Mouse (Mus musculus) stomach, embryonic 14.5 days (tissue): ENCODE data around the gene Syt13. TPM values are rescaled to one million over a fixed set of nuclear protein-coding genes. Genes with fewer than 3 reads are reported as not detected.

Experiments
- ATAC-seq: fragments of 200-750 bp; cut with Nextera tagmentation; 2 replicates; pipeline ENCODE4 v1.8.0; 2017; ENCODE audit warnings: low read depth, moderate TSS enrichment; ENCODE audit not compliant: insufficient number of reproducible peaks, insufficient read depth, low FRiP score
- H3K27ac ChIP-seq: fragments of 300-500 bp; sonication (generic); 2 replicates; pipeline ENCODE4 v1.5.1; 2014; ENCODE audit warnings: mild to moderate bottlenecking, low read length, moderate library complexity, mixed read lengths
- H3K27me3 ChIP-seq: fragments of 300-500 bp; sonication (generic); 2 replicates; pipeline ENCODE4 v1.6.1; 2014; ENCODE audit warnings: low read length, control low read depth, mixed read lengths; ENCODE audit not compliant: control insufficient read depth, insufficient read depth
- H3K36me3 ChIP-seq: fragments of 300-500 bp; sonication (generic); 2 replicates; pipeline ENCODE4 v1.6.1; 2014; ENCODE audit warnings: mild to moderate bottlenecking, control low read depth, low read length, moderate library complexity, mixed read lengths; ENCODE audit not compliant: control insufficient read depth, insufficient read depth
- H3K4me1 ChIP-seq: fragments of 300-500 bp; sonication (generic); 2 replicates; pipeline ENCODE4 v1.6.1; 2014; ENCODE audit warnings: low read length, control low read depth, mixed read lengths; ENCODE audit not compliant: control insufficient read depth, insufficient read depth
- H3K4me2 ChIP-seq: fragments of 300-500 bp; sonication (generic); replicated peaks from 2 replicates; pipeline ENCODE4 v1.6.1; 2014; ENCODE audit warnings: low read depth, low read length, control low read depth
- H3K4me3 ChIP-seq: fragments of 300-500 bp; sonication (generic); 2 replicates; pipeline ENCODE4 v1.5.1; 2014; ENCODE audit warnings: low read depth, low read length, control low read depth
- H3K9ac ChIP-seq: fragments of 300-500 bp; sonication (generic); replicated peaks from 2 replicates; pipeline ENCODE4 v1.6.1; 2014; ENCODE audit warnings: low read depth, mild to moderate bottlenecking, control low read depth, low read length, moderate library complexity, mixed read lengths
- H3K9me3 ChIP-seq: fragments of 300-500 bp; sonication (generic); 2 replicates; pipeline ENCODE4 v1.6.1; 2016; ENCODE audit warnings: low read depth, low read length, control low read depth; ENCODE audit not compliant: control insufficient read depth
- WGBS: fragments of 180-500 bp; shearing (Covaris S2); extraction: QIAGEN DNeasy Blood & Tissue Kit; methylation state at CpG from one replicate; pipeline ENCODE4 v1.1.7; 2014; 5-methylcytosine and 5-hydroxymethylcytosine counted together
- polyA plus RNA-seq: library from polyadenylated mRNA; unstranded; fragments of >200 nt; fragmentation: Nextera tagmentation; extraction: Ambion mirVana; gene quantifications from 2 replicates; pipeline ENCODE4 v1.2.1, GENCODE M21; 2014

Gene Syt13
- polyA plus RNA-seq, 1 experiment from 2014 or later, result 7.7 TPM

- no peaks in the 10 kb centered on the region for H3K9me3 ChIP-seq
- no peaks in the 10 kb centered on the region for H3K27me3 ChIP-seq
- H3K36me3 ChIP-seq, result no peaks in the 10 kb centered on the region
- no peak overlapping the region for H3K9ac ChIP-seq
- no peak overlapping the region for H3K4me3 ChIP-seq
- H3K4me1 ChIP-seq, result peaks cover 5% of the 10 kb centered on the region; the same call in 1 of the 2 replicates
- peak; percentile 54; the same call in 1 of the 2 replicates for ATAC-seq
- no peak overlapping the region for H3K27ac ChIP-seq
- H3K4me2 ChIP-seq, result no peak overlapping the region
- WGBS, result 7% methylated on average over 2 of the region's 2 CpGs
Observed at GRCm38 (mm10) chr2:92883912-92884243, 31.0 kb upstream of the Syt13 start.

- H3K4me2 ChIP-seq, result no peak overlapping the region
- no peaks in the 10 kb centered on the region for H3K36me3 ChIP-seq
- peaks cover 5% of the 10 kb centered on the region; the same call in 1 of the 2 replicates for H3K4me1 ChIP-seq
- H3K9me3 ChIP-seq, result no peaks in the 10 kb centered on the region
- H3K27ac ChIP-seq, result no peak overlapping the region
- WGBS, result 76% methylated on average over 6 of the region's 6 CpGs
- ATAC-seq, result no peak
- no peaks in the 10 kb centered on the region for H3K27me3 ChIP-seq
- no peak overlapping the region for H3K4me3 ChIP-seq
- H3K9ac ChIP-seq, result no peak overlapping the region
Observed at GRCm38 (mm10) chr2:92884976-92885375, 29.9 kb upstream of the Syt13 start.

GRCm38 (mm10) chr2:92886862-92887261 lies 28.0 kb upstream of the Syt13 start:
- Histone ChIP-seq H3K4me1 (peaks cover 5% of the 10 kb centered on the region; the same call in 1 of the 2 replicates), H3K4me3 (no peak overlapping the region), H3K36me3 (no peaks in the 10 kb centered on the region), H3K4me2 (no peak overlapping the region), H3K9me3 (no peaks in the 10 kb centered on the region), H3K27me3 (no peaks in the 10 kb centered on the region), H3K27ac (no peak overlapping the region), H3K9ac (no peak overlapping the region)
- ATAC-seq, result no peak
- 70% methylated on average over 3 of the region's 3 CpGs for WGBS

- no peak overlapping the region for H3K4me2 ChIP-seq
- H3K4me1 ChIP-seq, result no peaks in the 10 kb centered on the region
- no peak overlapping the region for H3K9ac ChIP-seq
- no peaks in the 10 kb centered on the region for H3K9me3 ChIP-seq
- H3K4me3 ChIP-seq, result no peak overlapping the region
- WGBS, result 70% methylated on average over 4 of the region's 4 CpGs
- H3K27ac ChIP-seq, result no peak overlapping the region
- H3K27me3 ChIP-seq, result no peaks in the 10 kb centered on the region
- ATAC-seq, result no peak
- H3K36me3 ChIP-seq, result no peaks in the 10 kb centered on the region
Observed at GRCm38 (mm10) chr2:92892524-92892923, 22.4 kb upstream of the Syt13 start.

GRCm38 (mm10) chr2:92903650-92904049 lies 11.2 kb upstream of the Syt13 start:
- Histone ChIP-seq H3K9me3 (peaks cover 5% of the 10 kb centered on the region; the same call in 1 of the 2 replicates), H3K4me2 (no peak overlapping the region), H3K27me3 (no peaks in the 10 kb centered on the region), H3K4me1 (no peaks in the 10 kb centered on the region), H3K9ac (no peak overlapping the region), H3K27ac (no peak overlapping the region), H3K36me3 (no peaks in the 10 kb centered on the region), H3K4me3 (no peak overlapping the region)
- ATAC-seq, result no peak
- WGBS, result 77% methylated on average over 13 of the region's 13 CpGs

- H3K27ac ChIP-seq, result no peak overlapping the region
- H3K4me3 ChIP-seq, result no peak overlapping the region
- no peak overlapping the region for H3K9ac ChIP-seq
- no peaks in the 10 kb centered on the region for H3K36me3 ChIP-seq
- H3K9me3 ChIP-seq, result peaks cover 5% of the 10 kb centered on the region; the same call in 1 of the 2 replicates
- H3K27me3 ChIP-seq, result no peaks in the 10 kb centered on the region
- 23% methylated on average over 8 of the region's 8 CpGs for WGBS
- ATAC-seq, result no peak
- no peak overlapping the region for H3K4me2 ChIP-seq
- no peaks in the 10 kb centered on the region for H3K4me1 ChIP-seq
Observed at GRCm38 (mm10) chr2:92904307-92904859, 10.5 kb upstream of the Syt13 start.

GRCm38 (mm10) chr2:92910371-92910770 lies 4.5 kb upstream of the Syt13 start:
- Histone ChIP-seq H3K27me3 (no peaks in the 10 kb centered on the region), H3K4me1 (0 out of 2 replicates have a peak, but pooled peaks cover 2% of the 10 kb centered on the region), H3K4me3 (no peak overlapping the region), H3K27ac (no peak overlapping the region), H3K36me3 (no peaks in the 10 kb centered on the region), H3K4me2 (no peak overlapping the region), H3K9ac (no peak overlapping the region), H3K9me3 (peaks cover 5% of the 10 kb centered on the region; the same call in 1 of the 2 replicates)
- 53% methylated on average over 4 of the region's 4 CpGs for WGBS
- no peak for ATAC-seq

- Histone ChIP-seq H3K27me3 (no peaks in the 10 kb centered on the region), H3K9ac (no peak overlapping the region), H3K36me3 (no peaks in the 10 kb centered on the region), H3K27ac (no peak overlapping the region), H3K4me1 (peaks cover 9% of the 10 kb centered on the region), H3K9me3 (peaks cover 5% of the 10 kb centered on the region; the same call in 1 of the 2 replicates), H3K4me2 (no peak overlapping the region), H3K4me3 (no peak overlapping the region)
- no peak for ATAC-seq
Observed at GRCm38 (mm10) chr2:92912312-92912711, 2.6 kb upstream of the Syt13 start.

GRCm38 (mm10) chr2:92913295-92913694 lies 1.6 kb upstream of the Syt13 start:
- no peak for ATAC-seq
- Histone ChIP-seq H3K9me3 (no peaks in the 10 kb centered on the region), H3K27ac (no peak overlapping the region), H3K4me2 (no peak overlapping the region), H3K4me3 (no peak overlapping the region), H3K27me3 (no peaks in the 10 kb centered on the region), H3K9ac (no peak overlapping the region), H3K4me1 (peaks cover 16% of the 10 kb centered on the region), H3K36me3 (no peaks in the 10 kb centered on the region)
- 19% methylated on average over 9 of the region's 9 CpGs for WGBS
